ENCODE assay signal across 15 mouse cellular contexts in genomic region chr3:74243651-74244050, GRCm38 (mm10).
"Had no signal": no experiment of that assay in that cellular context is flagged by ENCODE, and none has a peak within 500 bp of the region (broad histone marks: within the 10 kb centered on the region; RNA-seq: fewer than 3 reads in every experiment).

No protein-coding gene starts in this region.

- H3K4me2 ChIP-seq: neural tube, embryonic 12.5 days; neural tube, embryonic 13.5 days; neural tube, embryonic 15.5 days had no signal

- H3K27me3 ChIP-seq: neural tube, embryonic 12.5 days; neural tube, embryonic 13.5 days; neural tube, embryonic 15.5 days had no signal

- H3K4me3 ChIP-seq: neural tube, embryonic 12.5 days; neural tube, embryonic 13.5 days; neural tube, embryonic 15.5 days had no signal

- H3K9me3 ChIP-seq: neural tube, embryonic 12.5 days; neural tube, embryonic 13.5 days; neural tube, embryonic 15.5 days had no signal

- H3K4me1 ChIP-seq: neural tube, embryonic 12.5 days; neural tube, embryonic 13.5 days; neural tube, embryonic 15.5 days had no signal

- H3K27ac ChIP-seq: neural tube, embryonic 12.5 days; neural tube, embryonic 13.5 days; neural tube, embryonic 15.5 days had no signal

- H3K36me3 ChIP-seq: neural tube, embryonic 12.5 days; neural tube, embryonic 13.5 days; neural tube, embryonic 15.5 days had no signal

- DNase-seq: retina, postnatal 1 day; right cerebral cortex, adult 18-20 months; right cerebral cortex, postnatal 14 days; right cerebral cortex, postnatal 25 days; right cerebral cortex, postnatal 4 days; spleen, adult 18-20 months; thymus, adult 18-20 months; thymus, adult 2 months; thymus, postnatal 14 days; thymus, postnatal 25 days; thymus, postnatal 36 days; thymus, postnatal 4 days had no signal

- H3K9ac ChIP-seq: neural tube, embryonic 12.5 days; neural tube, embryonic 13.5 days; neural tube, embryonic 15.5 days had no signal
